Mouse (Mus musculus) urinary bladder, postnatal 10 days (tissue): ENCODE results near the gene Eaf1.
"Not testable (repeated sequence)": the region's sequence is repeated elsewhere in the genome, so short reads cannot be mapped to it uniquely, and the experiment has no call there.

ENCODE experiments used
- DNase-seq: peaks from one replicate; pipeline ENCODE4 v3.0.0; 2022; ENCODE audit warnings: low spot score

Eaf1 gene

DNA sequence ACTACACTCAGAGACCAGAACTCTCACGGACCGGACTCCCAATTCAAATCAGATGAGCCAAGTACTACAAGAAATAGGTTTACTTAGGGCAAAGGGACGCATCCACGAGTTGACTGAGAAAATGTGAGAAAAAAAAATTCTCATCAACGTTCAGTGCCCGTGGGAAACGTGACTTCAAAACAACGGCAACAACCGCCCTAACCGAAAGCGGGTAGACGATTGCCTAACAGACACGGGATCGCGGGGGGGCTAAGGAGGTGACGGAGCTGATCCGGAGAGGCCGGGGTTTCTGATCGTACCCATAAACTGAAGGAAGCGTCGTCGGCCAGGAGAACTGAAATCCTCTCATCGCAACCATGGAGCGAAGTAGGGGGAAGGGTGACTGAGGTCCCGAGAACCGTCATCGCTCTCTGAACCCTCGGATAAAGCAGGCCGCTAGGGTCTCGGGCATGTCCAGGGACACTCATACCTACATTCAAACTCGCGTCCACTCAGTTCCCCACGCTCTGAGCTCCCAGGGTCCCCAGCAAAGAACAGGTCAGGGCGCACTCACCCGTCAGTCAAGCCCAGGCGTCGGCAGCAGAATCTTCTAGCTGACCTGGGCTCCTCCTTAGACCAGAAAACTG lies at the start of gene Eaf1:
Gene Eaf1 (plus strand): TSS at position 51 of the 626 bp plus-strand sequence.
- no peak for DNase-seq

DNA sequence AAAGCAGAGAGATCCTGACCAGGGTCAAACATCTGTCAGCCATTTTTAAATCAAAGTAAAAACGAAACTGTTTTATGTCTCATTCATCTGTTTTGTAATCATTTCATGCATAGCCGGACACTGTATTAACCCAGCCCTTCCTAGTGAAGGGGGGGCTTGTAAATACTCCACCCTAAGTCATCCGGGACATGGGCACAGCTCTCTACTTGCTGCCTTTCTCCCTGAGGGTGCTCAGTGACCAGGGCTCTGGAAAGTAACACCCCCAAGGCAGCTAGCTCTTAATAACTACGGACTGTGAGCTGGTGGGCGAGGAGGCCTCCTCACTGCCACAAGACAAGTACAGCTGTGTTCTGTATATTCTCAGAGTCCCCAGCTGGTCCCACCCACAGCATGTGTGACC lies 45.2 kb upstream of the Eaf1 start:
- no peak for DNase-seq

DNA sequence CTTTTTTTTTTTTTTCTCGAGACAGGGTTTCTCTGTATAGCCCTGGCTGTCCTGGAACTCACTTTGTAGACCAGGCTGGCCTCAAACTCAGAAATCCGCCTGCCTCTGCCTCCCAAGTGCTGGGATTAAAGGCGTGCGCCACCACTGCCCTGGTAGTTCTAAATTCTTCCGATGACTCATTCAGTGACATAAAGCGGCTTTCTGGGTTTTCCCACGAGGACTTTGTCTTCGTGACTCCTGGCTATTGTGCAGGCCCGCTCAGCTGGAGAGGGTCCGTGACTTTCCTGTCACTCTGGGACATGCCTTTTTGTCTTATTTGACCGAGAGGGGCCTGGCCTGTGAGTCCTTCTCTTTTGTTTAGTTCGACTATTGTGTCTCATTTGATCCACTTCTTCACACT lies 40.3 kb upstream of the Eaf1 start:
- DNase-seq = not testable (repeated sequence)

DNA sequence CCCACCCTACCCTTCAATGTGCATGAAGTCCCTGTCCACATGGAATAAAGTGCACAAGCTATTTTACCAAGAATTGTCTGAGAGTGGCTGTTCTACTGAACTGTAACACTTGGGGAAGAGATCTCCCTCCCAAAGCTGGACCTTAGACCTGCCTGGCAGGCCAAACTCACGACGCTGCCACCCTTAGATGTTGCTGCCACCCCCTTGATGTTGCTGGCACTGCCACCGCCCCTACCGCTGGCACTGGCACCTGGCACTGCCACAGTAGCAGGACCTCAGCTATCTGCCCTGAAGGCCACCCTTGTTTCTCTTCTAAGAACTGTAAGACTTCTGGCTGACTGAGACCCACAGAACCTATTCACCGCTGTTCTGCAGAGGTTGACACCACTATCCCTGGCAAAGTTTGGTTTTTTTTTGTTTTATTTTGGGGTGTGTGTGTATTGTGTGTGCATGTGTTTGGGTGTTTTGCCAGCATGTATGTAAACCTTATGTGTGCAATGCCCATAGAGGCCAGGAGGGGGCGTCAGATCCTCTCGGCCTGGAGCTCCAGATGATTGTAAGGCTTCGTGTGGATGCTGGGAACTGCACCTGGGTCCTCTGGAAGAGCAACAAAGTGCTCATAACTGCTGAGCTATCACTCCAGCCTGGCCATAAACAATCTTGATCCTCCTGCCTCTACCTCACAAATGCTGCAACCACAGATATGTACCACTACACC lies 39.2 kb upstream of the Eaf1 start:
- DNase-seq = no peak

DNA sequence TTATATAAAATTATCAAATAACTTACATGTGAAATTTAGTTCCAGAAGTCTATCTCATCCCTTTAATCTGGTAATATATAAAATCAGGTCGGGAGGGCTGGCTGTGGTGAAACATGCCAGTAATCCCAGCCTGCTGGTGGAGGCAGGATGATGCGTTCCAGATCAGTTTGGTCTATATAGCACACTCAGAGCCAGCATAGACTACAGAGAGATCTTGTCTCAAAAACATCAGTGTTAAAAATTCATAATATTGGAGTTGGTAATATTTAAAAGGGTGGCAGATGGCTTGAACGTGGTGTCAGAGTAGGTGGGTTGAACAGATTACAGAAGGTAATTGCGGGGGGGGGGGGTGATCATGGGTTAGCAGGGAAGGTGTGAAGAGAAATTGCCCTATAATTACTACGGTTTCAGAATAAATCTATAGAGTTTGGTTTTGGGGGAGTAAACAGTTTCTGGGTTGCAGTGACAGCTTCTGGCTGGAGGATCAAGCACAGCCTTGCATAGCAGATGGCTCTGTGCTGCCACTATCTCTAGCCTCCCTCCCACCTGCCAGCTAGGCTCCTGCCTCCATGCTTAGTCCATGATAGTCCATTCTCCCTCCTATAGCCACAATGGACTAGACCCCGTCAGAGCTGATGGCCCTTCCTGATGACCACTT lies 38.0 kb upstream of the Eaf1 start:
- no peak for DNase-seq

DNA sequence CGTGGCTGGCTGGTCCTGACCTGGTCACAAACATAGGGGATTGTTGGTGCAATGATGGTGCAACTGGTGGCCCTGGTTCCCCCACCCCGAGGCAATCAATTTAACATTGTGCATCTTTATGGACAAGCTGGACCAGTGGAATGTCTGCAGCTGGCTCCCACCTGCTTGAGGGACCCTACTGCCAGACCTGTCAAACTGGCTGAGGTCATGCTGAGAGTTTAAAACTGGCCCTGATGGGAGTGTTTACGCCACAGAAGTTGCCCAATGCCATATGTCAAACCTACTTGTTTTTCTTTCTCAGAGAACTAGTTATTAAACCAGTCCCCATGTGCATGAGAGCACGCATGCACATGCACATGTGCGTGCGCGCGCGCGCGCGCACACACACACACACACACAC lies 36.2 kb upstream of the Eaf1 start:
- no peak for DNase-seq

DNA sequence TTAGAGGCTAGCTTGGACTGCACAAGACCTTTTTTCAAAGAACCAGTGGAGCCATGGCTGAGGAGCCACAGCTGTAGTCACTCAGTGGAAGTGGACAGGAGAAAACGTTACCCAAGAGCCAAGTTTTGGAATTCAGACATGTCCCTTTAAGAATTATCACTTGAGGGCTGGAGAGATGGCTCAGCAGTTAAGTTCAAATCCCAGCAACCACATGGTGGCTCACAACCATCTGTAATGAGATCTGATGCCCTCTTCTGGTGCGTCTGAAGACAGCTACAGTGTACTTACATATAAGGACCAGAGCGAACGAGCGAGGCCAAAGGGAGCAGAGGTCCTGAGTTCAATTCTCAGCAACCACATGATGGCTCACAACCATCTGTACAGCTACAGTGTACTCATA lies 32.0 kb upstream of the Eaf1 start:
- not testable (repeated sequence) for DNase-seq

DNA sequence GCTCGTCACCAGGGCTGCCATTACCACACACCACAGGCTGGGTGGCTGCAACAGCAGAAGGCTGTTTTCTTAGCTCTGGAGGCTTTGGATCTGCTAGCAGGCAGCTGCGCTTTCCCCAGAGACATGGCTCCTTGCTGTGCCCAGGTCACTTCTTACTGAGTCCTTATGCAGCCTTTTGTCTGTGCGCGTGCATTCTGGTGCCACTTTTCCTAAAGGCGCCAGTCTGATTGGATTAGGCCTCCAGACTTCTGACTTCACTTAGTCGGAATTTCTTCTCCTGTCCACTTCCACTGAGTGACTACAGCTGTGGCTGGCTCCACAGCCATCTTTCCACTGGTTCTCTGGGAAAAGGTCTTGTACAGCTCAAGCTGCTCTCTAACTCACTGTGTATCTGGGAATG lies 31.3 kb upstream of the Eaf1 start:
- DNase-seq = no peak

DNA sequence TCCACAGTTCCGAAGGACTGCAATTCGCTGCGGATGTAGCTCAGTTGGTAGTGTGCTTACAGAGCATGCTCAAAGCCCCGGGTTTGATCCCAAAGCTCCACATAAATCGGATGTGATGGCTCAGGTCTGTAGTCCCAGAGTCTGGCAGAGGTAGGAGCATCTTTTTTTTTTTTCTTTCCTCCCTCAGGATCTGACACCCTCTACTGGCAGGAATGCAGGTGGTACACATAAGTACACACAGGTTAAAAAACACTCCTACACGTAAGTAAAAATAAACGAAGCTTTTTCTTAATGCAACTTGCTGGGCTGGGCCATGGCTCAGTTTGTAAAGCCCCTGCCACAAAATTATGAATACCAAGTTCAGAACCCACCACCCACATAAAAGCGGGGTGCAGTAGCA lies 30.0 kb upstream of the Eaf1 start:
- DNase-seq = no peak

DNA sequence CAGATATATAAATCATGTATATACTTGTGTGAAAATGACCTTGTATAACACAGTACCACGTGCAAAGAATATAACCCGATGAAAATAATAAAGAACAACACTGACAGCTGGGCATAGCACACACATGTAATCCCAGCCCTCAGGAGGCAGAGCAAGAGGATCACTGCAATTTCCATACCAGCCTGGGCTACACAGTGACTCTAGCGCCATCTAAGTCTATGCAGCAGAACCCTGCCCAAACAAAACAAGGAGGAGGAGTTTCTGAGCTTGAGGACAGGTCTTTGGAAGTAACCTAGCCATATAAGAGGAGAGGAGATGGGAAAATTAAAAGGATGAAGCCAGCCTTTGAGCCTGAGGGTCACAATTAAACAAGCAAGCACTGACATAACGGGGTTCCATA lies 24.5 kb upstream of the Eaf1 start:
- no peak for DNase-seq

DNA sequence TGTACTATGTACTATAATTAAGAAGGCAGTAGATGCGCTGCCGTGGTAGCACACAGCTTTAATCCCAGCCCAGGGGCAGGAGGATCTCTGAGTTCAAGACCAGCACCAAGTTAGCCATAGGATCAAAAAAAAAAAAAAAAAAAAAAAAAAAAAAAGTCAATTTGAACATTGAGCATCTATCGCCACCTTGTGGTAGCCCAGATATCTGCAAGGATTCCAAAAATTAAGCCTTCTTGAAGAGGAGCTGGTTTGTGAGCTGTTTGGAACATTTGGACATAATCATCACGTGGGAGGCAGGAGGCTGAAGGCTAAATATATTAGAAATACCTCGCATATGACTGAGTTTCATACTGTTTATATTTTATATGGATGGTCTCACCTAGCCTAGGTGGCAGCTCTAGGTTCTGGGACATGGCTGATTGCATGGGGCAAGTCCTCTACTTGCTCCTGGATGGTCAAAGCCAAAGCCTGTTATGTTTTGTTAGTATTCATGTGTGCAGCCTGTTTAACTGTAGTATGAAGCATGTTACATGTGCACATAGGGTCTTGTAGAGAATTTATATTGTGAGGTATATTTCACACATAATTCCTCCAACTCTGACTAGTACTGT lies 21.6 kb upstream of the Eaf1 start:
- DNase-seq = no peak

DNA sequence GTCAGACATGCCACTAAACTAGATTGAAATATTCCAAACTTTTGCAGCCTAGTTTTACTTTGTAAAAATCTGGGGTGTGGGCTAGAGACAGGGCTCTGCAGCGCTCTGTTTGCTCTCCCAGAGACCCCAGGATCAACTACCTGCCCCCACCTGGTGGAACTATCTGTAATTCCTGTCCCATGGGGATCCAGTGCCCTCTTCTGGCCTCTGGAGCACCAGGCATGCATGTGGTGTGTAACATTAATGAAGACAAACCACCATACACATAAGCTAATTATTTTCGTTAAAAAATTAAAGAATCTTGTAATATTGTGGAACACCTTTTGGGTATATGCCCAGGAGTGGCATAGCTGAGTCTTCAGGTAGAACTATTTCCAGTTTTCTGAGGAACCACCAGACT lies 20.9 kb upstream of the Eaf1 start:
- DNase-seq = no peak

DNA sequence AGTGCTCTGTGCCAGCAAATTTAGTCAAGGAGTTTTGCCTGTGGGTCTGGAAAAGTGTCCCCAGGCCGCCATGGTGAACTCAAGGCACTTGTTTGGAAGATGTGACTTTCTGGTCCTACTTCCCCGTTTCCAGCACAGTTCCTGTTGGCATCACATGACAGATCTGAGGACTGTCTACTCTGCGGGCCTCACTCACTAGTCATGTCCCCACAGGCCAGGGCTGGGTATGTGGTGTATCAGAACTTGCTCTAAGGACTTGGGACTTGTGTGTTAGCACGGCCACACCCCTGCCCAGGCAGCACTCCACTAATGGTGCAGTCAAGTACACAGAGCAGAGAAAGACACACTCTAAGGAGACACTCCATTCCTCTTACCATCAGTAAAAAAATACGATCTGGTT lies 11.8 kb upstream of the Eaf1 start:
- DNase-seq = no peak

DNA sequence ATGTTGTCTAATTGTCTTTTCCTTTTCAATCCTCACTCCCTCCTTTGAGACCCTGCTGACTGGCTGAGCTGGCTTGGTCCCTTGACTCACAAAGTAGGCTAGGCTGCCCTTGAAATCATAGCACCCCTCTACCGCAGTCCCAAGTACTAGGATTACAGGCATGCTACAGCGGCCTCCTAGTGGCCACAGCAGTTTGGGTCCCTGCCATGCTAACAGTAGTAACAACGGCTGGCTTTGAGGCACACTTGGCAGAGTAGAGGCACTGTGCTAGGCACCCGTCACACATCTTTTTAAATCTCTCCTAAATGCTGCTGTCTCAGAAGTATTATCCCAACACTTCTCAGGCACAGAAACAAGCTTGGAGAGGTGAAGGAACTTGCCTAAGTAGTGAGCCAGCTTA lies 7.7 kb upstream of the Eaf1 start:
- DNase-seq = no peak

DNA sequence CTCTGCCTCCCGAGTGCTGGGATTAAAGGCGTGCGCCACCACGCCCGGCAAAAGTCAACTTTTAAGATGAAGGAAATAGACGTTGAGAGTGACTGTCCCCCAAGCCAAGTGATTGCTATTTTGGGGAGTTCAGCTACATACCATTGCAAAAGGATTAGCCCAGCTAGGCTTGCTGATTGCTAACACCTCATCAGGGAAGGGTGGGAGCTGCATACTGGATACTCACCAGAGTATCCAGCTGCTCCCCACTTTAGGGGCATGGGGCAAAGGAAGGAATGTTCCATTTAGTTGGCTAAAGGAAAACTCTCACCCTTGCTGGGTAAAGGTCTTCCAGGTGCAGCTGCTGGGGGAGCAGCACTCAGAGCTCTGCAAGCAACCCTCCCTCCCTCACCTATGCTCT lies 6.1 kb upstream of the Eaf1 start:
- no peak for DNase-seq

DNA sequence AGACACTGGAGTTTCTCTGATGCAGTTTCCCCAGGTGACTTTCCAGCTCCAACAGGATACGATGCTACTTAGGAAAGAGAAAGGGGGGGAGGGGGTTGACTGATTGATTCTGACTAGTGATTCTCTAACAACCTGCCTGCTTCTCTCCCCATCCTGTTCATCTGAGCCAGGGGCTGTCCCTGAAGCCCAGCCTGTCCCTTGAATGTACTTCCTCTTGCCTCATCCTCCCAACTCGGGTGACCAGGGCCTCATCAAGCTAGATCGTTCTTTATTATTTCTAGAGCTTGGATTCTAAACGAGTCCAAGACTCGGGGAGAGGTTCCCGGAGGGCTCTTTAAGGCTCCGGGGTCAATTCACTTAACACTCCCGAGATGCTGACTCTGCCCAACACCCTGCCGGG lies 298 bp upstream of the Eaf1 start:
- DNase-seq = no peak

DNA sequence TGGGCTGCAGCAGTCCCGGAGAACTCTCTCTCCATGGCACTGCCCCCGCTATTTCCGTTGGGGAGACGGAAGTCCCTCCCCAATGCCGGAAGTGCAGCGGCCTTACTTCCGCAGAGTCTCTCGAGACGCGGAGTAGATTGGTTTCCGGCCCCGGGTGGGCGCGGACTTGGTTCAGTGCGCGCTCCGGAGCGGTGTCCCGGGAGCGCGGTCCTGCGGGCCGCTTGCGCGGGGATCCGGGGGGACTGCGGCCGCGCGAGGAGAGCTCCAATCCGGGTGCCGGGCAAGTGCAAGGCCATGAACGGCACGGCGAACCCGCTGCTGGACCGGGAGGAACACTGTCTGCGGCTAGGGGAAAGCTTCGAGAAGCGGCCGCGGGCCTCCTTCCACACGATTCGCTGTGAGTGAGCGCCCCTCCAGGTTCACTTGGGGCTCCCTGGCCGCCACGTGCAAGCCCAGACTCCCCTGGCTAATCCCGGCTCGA lies 816 bp downstream of the Eaf1 start, which contains the start of gene Mettl6:
Gene Mettl6 (minus strand): TSS at position 66 of the 481 bp plus-strand sequence.
- peak; percentile 60 for DNase-seq

DNA sequence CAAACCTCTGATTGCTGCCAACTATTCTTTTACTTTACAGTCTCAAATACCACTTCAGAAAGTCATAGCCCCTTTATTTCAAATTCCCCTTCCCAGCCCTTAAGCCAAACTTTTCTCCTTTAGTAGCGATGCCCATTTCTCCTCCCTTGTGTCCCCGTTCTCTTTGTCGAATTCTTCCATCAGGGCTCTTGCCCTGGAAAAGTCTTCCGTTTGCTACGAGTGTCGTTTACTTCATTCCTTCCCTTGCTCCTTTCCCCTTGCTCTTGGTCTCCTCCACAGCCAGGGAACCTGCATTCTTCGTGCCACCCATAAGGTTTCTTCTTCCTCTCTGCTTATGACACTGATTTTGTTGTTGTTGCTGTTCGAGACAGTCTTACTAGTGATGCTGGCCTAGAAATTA lies 1.3 kb downstream of the Eaf1 start:
- DNase-seq = no peak

DNA sequence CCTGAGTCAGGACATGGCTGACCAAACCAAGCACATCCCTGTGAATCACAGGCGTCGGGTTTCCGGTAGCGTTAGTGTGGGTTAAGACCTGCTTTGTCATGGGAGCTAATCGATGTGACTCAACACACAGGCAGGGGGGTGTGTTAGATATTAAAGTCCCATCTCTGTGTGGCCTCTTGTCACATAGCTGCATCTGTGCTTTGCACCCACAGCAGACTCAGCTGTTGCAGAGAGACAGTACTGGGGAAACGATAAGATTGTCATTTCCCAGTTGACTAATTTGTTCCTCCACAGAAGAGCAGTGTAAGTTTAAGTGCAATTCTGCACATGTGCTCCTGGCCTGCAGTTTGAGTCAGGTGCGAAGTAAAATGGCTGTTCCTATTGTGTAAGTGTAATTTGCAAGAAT lies 2.0 kb downstream of the Eaf1 start:
- DNase-seq = no peak

DNA sequence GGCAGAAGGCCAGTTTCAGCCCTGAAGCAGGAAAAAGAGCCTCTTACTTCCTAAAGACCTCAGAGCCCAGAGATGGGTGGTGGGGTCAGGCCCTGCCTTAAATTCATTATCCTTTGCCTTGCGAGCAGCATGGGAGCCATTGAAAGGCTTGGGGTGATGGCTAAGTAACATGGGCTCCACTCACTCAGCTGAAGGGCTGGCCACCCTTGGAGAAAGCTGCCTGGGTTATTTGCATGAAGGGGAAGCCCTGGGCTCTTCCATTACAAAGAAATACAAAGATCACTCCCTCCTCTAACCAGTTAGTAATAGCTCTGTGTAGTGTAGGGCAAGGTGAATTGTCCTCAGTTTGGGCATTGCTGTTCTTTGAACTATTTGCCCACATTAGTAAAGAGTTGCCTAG lies 5.3 kb downstream of the Eaf1 start:
- no peak for DNase-seq

DNA sequence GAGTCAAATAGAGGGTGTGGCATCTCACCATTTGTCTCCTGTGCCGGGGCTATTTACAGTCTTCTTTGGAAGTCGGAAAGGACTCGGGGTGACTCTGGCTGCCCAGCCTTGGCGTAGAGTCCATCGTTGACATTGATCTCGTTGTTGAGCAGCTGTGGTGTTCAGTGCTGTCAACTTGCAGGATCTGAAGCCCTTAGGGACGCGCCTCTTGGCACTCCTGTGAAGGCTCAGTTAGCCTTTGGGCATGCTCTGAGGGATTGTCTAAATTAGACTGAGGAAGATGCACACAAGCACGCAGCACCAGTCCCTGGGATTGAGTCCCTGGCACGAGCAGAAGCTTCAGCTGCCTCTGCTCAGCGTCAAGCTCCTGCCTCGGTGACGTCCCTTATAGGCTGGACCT lies 9.2 kb downstream of the Eaf1 start:
- no peak for DNase-seq

DNA sequence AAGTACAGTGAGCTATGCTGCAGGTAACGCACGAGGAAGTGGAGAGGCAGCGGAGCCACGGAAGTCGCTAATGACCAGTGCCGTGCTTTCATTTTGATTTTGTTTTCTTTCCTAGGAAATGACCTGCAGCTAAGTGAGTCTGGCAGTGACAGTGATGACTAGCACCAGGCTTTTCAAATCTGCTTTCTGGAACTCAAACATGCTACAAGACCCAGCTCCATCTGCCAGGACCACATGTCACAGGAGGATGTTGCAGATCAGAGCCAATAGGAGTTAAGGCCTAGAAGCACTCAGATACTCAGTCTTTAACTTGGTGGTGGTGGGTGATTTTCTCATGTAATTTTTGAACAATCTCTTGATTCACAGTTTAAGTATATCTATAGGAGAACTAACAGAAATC lies 12.3 kb downstream of the Eaf1 start:
- no peak for DNase-seq

DNA sequence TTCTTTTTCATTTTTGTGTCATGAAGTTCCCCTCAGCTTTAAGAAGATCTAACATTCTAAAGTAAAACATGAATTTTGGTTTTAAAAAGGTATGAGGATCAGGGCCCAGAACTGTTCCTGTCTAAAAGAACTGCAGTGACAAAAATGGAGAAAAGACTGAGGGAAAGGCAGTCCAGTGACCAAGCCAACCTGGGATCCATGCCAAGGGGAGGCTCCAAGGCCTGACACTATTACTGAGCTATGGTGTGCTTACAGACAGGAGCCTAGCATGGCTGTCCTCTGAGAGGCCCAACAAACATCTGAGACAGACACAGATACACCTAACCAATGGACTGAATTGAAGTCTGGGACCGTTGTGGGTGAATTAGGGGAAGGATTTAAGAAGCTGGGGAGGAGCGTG lies 15.7 kb downstream of the Eaf1 start:
- DNase-seq = no peak
